Mouse (Mus musculus): ENCODE measurements around the gene Ifna1.

Gene Ifna1

GRCm38 (mm10) chr4:88875435-88876095 is 25.7 kb downstream of the Ifna1 start:
- no peak for DNase-seq

GRCm38 (mm10) chr4:88876520-88876919 is 26.6 kb downstream of the Ifna1 start:
- no peak for DNase-seq

- DNase-seq: no peak
Measured at GRCm38 (mm10) chr4:88878246-88878645, 28.4 kb downstream of the Ifna1 start.

- DNase-seq: no peak
Measured at GRCm38 (mm10) chr4:88878772-88879171, 28.9 kb downstream of the Ifna1 start.

GRCm38 (mm10) chr4:88880101-88880500 is 30.2 kb downstream of the Ifna1 start, which contains the start of gene Ifne:
TSS of gene Ifne (minus strand) at chr4:88880201.
- DNase-seq: no peak

- no peak for DNase-seq
Measured at GRCm38 (mm10) chr4:88888236-88888635, 38.3 kb downstream of the Ifna1 start.

- DNase-seq: no peak
Measured at GRCm38 (mm10) chr4:88893201-88893754, 43.4 kb downstream of the Ifna1 start.

Data from spleen, adult 18-20 months (tissue).